Mouse (Mus musculus): ENCODE data around the gene Gm49721.
"Not testable (repeated sequence)": the region's sequence is repeated elsewhere in the genome, so short reads cannot be mapped to it uniquely, and the experiment has no call there.

The Gm49721 gene

DNA sequence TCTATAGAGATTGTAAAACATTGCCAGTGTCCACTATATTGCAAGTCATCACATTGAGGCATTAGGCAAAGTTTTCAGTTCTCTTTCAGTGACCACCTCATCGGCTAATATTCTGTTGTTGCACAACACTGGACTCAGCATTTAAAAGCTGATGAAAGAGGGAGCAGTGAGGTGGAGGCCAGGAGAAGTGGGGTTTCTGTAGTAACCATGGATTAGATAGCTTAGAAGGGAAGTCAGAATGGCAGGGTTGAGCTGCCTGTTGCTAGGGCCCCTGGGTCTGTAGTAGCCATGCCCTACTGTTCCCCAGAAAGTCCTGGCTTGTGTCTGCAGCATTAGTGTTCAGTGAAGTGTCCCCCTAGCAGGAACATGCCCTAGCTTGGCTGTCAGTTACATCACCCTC is 7.4 kb downstream of the Gm49721 start:
- DNase-seq, result not testable (repeated sequence)

DNA sequence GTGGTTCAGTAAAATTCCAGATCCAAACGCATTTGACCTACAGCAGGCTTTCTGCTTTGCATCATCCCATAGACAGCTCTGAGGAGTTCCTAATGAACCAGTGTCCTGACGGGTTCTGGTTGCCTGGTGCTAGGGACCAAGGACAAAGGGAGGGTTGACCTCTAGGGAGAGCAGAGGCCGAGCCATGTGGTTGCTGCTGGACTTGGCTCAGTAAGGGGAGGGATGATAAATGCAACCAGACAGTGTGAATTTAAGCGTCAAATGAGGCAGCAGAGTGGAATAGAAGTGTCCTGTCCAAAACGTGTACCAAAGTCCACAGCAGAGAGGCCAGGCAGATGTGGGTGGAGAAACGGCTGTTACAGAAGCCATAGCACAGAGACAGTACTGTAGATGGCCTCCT is 16.8 kb downstream of the Gm49721 start:
- not testable (repeated sequence) for DNase-seq

DNA sequence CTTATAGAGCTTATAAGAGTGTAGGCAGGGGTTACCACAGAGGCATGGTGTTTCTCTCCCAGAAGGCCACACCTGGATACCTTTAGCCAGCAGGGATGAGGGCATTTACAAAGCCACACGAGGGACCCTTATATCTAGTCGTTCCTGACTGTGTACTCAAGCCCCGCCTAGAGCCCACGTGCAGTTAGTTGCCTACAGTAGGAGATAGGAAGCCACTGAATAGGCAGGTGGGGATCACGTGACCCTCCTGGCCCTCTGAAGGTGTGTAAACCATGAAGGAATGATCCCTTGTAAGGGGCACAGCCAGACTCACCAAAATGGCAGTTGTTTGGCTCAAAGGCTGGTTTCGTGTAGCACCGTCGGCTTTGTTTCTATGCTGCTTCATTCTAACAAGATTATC is 18.1 kb downstream of the Gm49721 start:
- not testable (repeated sequence) for DNase-seq

DNA sequence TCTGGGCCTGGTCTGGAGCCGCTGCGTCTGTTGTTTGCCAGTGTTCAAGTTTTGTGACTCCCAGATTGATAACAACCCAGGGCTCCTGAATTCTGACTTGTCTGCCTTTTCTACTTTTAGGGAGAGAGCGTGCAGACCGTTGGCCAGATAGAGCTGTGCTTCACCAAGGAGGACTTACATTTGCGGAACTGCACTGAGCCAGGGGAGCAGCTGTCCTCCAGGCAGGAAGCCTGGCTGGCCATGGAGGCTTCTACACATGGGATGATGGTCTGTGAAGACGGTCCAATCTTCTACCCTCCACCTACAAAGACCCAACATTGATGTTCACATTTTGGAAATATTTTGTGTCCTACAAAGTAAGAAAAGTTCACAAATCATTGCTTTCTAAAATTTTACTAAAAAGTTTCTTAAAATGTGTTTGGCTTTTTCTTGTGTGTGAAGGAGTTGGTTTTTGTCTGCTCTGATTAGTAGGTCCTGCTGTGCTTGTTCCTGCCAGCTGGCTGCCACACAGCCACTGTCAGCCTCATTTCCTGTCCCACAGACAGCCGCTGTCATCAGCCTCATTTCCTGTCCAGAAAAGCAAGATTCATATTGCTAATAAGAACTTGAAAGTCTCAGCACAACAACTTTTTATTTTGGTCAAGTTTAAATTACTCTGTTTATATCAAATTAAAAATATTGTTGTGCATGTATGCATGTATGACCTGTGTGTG is 19.2 kb downstream of the Gm49721 start:
- DNase-seq, result not testable (repeated sequence)

DNA sequence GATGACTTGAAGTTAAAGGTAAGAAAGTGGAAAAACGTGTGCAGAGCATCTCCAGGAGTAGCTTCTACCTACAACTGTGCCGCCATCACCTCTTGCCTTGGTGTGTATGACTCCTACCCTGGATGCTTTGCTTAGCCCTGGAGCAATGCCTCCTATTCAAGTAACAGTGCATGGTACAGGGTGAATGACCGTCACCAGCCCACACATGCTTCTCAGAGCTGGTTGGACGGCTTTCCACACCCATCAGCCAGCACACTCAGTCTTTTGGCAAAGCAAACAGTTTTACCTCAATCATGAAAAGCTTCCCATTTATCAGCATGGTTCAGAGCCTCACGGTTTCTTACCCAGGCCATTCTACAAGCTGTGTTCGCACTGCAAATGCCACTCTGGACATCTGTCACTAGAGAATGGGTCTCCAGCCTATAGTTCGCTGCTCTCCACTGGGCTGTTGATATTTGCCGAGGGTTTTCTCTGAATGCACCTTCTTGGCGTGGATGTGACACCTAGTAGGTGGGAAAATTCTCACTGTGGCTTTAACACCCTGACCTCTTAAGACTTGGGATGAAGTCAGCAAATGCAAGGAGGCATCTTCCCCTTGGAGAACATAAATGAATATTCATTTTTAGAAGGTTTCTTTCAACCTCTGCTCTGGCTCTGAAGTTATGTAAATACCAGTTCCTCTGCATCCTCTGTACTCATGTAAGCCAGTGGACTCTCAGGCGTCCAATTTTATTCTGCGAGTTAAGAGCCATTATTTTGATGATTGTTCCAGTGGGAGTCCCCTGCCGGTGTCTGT is 23.3 kb downstream of the Gm49721 start:
- not testable (repeated sequence) for DNase-seq

DNA sequence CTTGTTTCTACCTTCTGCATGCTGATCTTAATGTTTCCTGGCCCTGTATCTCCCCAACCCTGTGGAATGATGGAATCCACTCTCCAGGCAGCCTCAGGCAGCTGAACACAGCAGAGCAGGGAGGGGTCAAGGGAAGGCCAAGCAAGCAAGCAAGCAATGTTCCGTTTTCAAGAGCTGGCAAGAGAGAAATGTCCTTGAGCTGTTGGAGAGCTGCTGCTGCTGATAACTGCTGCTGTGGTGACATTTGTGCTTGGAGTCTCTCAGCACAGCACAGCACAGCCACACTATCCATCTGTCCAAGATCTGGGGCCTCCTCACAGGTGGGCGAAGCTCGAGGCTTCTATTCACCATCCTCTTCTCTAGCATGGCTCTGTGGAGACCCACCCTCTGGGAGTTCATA is 24.7 kb downstream of the Gm49721 start:
- not testable (repeated sequence) for DNase-seq

DNA sequence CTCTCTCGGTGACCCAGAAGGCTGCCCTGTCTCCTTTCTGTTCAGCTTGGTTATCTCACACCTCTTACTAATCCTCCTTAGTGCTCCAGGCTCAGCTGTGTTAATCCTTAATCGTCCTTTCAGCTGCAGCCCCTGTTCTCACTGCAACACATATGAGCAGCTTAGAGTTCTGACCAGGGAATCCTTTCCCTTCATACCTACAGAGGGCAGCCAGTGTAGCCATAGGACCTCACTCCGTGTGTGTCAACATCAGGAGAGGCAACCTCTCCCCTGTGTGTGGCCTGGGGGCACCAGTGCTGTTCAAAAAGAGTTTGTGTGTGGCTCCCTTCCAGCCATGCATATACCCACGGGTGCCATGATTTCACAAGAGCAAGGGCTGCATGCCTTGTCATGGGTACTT is 26.9 kb downstream of the Gm49721 start:
- not testable (repeated sequence) for DNase-seq

DNA sequence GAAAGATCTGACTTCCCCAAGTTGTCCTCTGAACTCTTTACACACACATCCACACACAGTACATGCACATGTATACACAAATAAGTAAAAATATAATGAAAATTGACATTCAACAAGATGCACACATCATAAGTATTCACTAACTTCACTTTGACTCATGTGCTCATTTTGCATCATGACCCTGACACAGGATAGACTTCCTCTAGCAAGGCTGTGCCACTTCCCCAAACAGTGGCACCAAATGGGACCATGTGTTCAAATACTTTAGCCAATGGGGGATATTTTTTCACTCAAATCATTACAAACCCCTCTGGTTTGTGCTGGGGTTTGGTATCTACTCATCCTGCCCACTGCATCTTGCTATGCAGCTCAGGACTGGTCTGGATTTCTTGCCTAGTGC is 30.2 kb downstream of the Gm49721 start:
- DNase-seq, result not testable (repeated sequence)

DNA sequence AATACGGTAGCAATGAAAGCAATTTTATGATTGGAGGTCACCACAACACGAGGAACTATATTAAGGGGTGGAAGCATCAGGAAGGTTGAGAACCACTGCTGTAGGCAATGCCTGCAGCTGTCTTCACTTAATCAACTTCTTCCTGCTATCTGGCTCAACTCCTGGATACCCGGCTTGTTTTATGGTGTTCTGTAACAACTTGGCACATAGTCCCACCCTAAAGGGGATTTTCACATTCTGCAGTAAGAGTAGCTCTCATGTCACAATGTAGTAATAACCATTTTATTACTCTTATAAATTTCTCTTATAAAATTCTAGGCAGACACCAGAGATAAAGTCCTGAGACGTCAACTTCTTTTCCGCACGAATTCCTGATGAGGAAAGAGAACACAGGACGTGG is 30.7 kb downstream of the Gm49721 start:
- not testable (repeated sequence) for DNase-seq

DNA sequence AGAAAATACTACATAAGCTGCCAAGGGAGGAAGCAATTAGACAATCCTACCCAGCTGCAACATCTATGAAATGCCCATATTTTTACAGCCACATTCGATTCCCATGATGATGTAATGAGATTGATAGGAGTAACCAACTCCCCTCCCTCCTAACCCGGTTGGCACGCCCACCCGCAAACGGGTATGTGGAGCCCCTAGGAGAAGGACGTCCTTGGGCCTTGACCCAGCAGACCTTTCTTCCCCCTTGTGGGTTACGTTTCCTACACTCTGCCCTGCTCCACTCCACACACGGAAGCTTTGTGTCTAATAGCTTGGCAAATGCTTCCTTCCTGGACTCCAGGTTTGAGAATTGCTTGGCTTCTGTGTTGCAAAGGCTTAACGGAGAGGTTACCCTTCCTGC is 31.2 kb downstream of the Gm49721 start:
- DNase-seq, result not testable (repeated sequence)

DNA sequence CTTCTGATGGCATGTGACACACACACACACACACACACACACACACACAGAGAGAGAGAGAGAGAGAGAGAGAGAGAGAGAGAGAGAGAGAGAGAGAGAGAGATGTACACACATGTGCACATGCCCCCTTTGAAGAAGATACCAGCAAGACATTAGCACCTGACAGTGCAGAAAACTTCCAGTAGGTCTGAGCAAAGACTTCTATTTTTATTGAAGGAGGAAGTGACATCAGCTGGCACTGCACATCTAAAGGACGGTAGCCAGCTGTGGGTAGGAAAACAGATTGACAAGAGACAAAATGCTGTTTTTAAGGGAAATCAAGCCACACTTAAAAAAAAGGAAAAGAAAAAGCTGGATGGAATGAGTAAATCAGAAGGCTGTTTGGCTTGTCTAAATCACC is 35.5 kb downstream of the Gm49721 start:
- not testable (repeated sequence) for DNase-seq

DNA sequence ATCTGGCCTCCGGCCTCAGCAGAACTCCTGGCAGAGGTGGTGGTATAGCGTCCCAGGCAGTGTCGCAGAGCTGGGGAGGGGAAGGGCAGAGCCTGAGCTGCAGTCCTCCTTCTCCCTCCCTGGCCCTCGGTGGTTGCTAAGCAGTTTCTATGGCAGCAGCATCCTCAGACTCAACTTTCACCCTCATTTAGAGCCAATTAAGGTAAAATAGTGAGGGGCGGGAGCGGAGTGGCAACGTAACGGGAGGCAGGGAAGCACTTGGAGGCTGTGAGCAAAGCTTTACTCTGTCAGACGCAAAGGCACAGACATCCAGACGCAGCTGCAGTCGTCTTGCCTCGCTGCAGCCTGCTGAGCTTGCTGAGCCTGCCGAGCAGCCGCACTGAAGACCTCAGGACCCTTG is 46.6 kb downstream of the Gm49721 start, which contains the start of gene Gm1604a:
Gene Gm1604a, plus strand, starts transcription at position 312 of the 400 bp plus-strand sequence.
- DNase-seq, result peak in 1 of 2 experiments; percentile 3

DNA sequence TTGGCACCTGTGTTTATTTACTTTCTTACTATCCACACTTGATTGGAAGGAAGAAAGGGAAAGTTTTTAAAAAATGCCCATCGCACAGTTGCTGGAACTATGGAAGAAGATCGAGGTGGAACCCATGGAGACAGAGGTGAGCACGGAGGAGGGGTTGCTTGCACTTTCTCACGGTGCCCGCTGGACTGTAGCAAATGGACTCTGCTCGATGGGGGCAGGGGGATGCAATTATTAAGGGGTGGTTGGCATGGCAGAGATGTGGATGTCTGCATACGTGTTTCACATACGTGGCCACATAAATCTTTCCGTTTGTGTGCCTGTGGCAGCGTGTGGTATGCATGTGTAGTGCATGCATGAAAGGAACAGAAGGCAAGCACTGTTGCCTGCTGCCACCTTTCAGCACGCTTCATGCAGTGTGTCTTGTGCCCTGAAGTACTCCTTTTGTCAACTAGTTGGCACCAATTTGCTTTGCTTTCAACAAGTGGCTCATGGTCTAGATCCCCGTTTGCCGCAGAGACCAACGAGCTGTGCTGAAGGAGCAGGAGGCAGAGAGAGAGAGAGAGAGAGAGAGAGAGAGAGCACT is 47.2 kb downstream of the Gm49721 start:
- DNase-seq, result not testable (repeated sequence)

DNA sequence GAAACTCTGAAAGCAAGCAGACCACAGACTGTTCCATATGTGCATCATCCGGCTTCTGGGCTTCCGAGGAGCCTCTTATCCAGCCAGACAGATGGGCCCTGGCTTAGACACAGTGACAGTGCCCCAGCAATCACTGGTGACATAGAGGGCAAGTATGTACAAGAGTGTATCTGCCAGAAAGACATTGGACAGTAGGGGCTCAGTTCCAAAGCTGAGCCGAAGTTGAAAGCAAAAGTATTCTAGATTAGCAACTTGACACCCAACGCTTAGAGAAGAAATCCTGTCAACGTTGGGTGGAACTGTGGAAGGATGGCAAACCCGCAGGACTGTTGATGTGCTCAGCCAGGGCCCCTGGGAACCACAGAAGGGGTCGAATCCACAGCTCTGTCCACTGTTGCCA is 51.5 kb downstream of the Gm49721 start:
- not testable (repeated sequence) for DNase-seq

DNA sequence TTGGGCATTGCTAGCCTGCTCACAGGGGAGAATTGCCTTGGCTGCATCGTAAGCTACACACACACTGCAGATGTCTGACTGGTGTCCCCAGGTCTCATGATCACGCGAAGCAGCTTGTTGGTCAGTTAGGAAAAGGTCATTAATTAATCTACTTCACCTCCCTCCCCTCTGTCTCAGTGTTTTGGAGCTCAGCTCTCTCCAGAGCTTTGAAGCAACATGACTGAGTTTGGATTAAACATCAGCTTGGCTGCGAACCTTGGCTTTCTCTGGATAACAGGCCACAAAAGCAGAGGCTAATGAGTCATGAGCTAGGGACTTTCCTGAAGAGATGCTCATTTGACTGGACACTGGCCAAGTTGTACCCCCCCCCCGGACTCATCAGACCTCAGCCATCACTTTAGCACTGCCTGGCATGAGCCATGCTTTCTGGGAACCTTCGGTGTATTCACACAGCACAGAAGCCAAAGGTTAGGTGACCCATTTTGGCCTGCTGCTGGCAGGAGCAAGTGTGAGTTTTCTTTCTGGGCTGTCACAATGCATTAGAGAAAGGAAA is 52.0 kb downstream of the Gm49721 start:
- DNase-seq, result peak in 1 of 2 experiments; percentile 4

DNA sequence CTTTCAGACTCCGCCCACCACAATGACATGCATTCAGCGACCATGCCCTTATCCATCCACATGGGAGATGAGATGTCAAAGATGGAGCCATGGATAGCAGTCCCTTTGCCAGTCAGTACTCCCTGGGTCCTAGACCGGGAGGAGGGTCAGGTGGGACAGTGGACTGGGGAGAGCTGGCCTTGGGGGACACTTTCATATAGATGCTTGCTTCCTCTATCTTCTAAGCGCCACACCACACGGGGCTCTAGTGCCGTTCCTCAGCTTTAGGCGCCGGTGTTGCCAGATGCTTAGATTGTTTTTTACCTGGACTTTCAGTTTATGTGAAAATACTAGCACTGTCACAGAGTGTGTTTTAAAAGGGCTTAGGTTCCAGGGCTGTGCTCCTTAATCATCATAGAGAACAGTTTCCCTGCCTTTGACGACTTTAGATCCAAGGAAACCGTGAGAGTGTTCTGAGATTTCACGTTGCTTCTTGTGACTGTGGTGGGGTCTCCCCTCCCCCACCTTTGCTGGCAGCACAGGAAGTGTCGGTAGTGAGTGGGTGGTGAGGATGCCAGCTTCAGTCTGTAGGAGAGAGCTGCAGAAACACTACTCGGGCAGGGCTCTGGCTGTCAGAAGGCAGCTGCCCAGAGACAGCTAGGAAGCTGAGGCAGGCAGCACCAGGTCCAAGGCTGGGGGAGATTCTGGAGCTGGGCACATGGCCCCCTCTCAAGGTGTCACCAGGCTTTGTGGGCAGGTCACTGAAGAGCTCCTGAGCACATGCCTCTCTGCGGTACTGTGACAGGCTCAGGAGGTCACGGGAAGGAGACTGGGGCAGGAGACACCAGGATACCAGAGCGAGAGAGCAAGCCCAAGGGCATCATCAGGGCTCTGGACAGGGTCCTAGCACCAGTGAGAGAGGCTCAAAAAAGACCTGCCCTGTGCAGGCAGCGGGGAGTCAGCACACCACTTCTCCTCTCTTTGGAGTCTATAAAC is 54.8 kb downstream of the Gm49721 start:
- DNase-seq, result not testable (repeated sequence)

DNA sequence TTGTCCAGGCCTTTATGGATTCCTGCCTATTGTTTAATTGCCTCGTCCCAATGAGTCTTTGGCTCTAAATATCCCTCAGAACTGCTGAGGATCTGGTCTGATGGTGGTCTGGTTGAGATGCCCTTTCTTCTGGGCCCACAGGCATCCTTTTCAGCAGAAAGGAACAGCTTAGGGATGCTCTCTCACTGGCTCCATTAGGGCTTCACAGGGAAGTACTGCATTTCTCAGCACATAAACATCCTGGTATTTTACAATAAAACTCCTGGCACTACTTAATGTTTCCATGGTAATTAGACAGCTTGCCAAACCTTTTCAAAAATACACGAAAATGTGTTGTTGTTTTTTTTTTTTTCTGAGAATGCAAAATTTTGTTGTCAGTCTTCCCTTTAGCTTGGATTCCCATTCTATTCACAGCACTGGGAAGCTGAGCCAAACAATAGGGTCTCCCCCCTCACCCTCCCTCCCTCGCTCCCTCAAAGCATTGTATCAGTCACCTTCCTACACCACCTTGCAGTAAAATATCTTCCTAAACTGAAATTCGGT is 90.4 kb downstream of the Gm49721 start:
- not testable (repeated sequence) for DNase-seq

DNA sequence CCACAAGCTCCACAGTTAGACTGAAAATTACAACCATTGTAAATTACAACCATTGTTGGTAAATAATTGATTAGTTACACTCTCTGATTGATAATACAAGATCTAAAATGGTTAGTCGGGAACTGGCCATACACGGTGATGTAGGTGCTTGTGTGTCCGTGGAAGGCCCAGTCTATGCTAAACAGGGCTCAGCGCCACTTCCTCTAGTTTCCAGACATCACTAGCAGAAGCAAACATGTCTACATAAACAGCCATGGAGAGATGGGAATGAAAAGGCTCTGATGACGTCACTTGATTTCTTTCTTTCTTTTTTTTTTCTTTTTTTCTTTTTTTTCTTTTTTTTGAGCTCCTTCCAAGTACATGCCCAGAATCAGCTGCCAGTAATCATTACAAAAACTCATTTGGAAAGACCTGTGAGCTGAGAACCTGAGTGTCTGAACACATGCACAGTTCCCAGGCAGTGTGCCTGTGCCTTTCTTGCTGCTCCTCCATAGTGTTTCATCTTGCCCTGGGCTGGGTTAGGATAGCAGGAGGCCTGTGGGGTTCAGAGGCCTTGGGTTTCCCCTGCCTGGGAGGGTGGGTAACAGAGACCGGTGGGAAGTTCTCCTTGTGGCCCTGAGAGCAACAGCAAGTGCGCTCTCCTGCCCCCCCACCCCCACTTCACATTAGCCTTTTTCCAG is 91.0 kb downstream of the Gm49721 start:
- not testable (repeated sequence) for DNase-seq

DNA sequence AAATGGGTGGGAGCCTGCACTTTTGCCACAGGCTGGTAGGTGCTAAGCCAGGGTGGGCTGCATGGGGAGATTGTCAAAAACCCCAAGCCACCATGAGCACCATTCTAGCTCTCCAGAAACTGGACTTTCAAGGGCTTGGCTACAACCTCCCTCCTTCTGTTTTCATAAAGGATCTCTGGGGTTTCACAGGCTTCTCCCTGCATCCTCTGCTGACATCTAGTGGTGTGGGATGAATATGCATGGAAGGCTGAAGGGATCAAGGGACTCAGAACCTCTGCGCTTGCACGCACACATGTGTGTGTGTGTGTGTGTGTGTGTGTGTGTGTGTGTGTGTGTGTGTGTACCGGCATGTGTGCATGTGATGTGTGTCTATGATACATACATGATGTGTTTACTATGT is 95.8 kb downstream of the Gm49721 start:
- peak; percentile 29 to 66 for DNase-seq

DNA sequence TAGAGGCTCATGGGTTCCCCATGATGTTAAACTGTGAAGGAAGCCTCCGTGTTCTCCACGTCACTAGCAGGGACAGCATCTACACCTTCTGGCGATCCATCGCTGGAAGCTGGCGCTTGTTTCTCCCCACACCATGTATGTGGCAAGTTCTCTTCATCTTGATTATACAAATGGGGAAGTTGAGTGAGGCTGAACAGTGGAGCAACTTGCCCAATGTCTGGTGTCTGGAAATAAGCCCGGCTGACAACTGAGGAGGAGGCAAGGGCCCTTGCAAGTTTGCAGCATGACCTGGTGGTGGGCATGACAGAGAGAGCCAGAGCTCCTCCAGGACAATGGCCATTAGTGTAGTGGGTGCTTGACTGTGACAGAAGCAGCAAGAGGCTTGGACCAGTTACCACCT is 96.8 kb downstream of the Gm49721 start:
- DNase-seq, result not testable (repeated sequence)

DNA sequence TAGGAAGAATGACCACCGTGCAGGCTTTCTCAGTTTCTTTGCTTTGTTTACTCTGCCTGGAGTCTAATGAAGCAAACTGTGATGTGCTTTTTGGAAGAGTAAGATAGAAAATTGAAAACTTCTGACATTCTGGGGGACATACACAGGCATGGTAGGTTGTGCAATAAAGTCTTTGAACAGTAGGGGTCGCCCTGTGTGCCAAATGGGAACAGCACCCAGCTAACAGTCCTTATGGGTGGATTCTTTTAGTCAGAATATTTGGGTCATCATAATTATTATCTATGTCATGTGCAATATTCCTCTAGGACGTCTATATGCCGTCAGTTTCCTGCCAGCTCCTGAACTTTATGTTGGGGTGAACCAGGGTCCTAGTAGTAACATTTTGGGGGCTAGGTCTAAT is 100.9 kb downstream of the Gm49721 start:
- DNase-seq, result peak; percentile 45 to 77

All from kidney, postnatal 36 days (tissue).